Mouse (Mus musculus): ENCODE results near the gene Tnxb. TPM values are rescaled to one million over a fixed set of nuclear protein-coding genes. Genes with fewer than 3 reads are reported as not detected.
"Not testable (repeated sequence)": the region's sequence is repeated elsewhere in the genome, so short reads cannot be mapped to it uniquely, and the experiment has no call there.

Gene Tnxb
- total RNA-seq, 2 experiments from 2014 or later: not detected

DNA sequence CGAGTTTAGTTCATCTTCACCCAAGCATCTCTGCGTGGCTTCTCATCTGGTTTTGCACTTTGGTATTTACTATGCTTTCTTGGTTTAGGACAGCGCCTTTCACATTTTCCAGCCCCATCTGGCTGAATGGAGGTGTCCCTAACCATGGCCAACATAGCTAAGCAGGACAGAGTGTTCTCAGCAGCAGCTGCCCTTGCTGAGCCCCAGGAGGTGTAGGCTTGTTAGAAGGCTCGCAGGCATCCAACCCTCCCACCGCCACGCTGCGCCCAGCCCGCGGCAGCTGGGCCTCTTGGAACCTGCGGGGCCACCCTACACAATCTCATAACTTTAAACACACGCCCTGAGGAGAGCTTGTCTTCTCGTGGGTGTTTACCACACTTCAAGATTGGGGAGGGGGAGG lies 6.3 kb downstream of the Tnxb start:
- no peak for ATAC-seq (replicated peaks; ENCODE audit: low FRiP score, low TSS enrichment, poor library complexity, severe bottlenecking)

- no peak for ATAC-seq (replicated peaks; ENCODE audit: low FRiP score, low TSS enrichment, poor library complexity, severe bottlenecking)
Measured at GRCm38 (mm10) chr17:34680191-34680590, 9.9 kb downstream of the Tnxb start.

GRCm38 (mm10) chr17:34680621-34681020 lies 10.3 kb downstream of the Tnxb start:
- no peak for ATAC-seq (replicated peaks; ENCODE audit: low FRiP score, low TSS enrichment, poor library complexity, severe bottlenecking)

- no peak for ATAC-seq (replicated peaks; ENCODE audit: low FRiP score, low TSS enrichment, poor library complexity, severe bottlenecking)
Measured at GRCm38 (mm10) chr17:34681132-34681571, 10.8 kb downstream of the Tnxb start.

GRCm38 (mm10) chr17:34681881-34682536 lies 11.7 kb downstream of the Tnxb start:
- no peak for ATAC-seq (replicated peaks; ENCODE audit: low FRiP score, low TSS enrichment, poor library complexity, severe bottlenecking)

- ATAC-seq (replicated peaks; ENCODE audit: low FRiP score, low TSS enrichment, poor library complexity, severe bottlenecking): no peak
Measured at GRCm38 (mm10) chr17:34683179-34683578, 12.8 kb downstream of the Tnxb start.

- no peak for ATAC-seq (replicated peaks; ENCODE audit: low FRiP score, low TSS enrichment, poor library complexity, severe bottlenecking)
Measured at GRCm38 (mm10) chr17:34683686-34684220, 13.4 kb downstream of the Tnxb start.

- ATAC-seq (replicated peaks; ENCODE audit: low FRiP score, low TSS enrichment, poor library complexity, severe bottlenecking): no peak
Measured at GRCm38 (mm10) chr17:34684253-34684893, 14.0 kb downstream of the Tnxb start.

DNA sequence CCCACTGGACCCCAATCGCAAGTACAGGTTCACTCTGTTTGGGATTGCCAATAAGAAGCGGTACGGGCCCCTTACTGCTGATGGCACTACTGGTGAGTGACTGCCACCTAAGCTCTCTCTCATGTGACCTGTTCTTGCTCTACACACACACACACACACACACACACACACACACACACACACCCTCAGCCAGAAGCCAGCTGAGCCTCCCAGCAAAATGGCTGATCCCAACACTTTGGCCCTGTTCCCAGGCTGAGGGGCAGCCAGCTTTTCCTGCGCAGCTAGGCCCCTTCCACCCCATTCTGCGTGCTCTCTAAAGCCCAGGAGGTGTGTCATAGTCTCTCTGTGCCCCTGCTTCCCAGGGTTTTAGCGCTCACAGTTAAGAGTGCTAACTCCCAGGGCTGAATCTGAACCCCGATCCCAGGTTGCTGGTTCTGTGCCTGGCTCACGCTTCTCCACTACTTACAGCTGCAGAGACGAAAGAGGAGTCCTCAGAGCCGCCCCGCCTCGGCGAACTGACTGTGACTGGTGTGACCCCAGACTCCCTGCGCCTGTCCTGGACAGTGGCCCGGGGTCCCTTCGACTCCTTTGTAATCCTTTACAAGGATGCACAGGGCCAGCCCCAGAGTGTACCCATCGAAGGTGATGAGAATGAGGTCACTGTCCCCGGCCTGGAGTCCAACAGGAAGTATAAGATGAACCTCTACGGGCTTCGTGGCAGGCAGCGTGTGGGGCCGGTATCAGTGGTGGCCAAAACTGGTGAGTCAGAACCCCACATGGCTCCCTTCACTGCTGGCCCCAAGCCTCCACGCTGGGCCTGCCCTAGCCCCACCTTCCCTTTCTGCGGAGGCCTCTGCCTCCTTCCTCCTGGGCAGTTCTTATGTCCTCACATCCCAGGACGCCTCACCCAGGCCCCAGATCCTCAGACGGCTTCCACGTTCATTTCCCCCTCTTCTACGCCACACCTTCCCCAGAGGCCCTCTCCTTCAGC lies 15.1 kb downstream of the Tnxb start:
- 0 out of 2 replicates have a peak, but pooled peaks have one; percentile 19 for ATAC-seq (replicated peaks; ENCODE audit: low FRiP score, low TSS enrichment, poor library complexity, severe bottlenecking)

- ATAC-seq (replicated peaks; ENCODE audit: low FRiP score, low TSS enrichment, poor library complexity, severe bottlenecking): no peak
Measured at GRCm38 (mm10) chr17:34688889-34689288, 18.6 kb downstream of the Tnxb start.

DNA sequence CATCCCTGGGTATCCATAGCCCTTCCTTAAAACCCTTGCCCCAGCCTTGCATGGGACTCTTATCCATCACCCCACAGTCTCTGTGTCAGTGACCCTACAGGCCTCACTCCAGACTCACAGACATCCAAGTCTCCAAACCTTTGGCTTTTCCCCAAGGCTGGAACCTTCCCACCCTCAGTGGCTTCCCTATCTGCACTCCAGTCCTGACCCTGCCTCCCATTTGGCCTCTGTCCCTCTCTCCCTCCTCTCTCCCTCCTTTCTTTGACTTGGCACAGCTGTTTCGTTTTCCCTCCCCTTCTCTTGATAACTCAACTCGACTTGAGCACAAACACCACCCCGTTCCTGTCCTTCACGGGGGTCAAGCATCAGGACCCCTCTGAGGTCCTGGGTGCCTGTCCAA lies 20.1 kb downstream of the Tnxb start:
- no peak for ATAC-seq (replicated peaks; ENCODE audit: low FRiP score, low TSS enrichment, poor library complexity, severe bottlenecking)

DNA sequence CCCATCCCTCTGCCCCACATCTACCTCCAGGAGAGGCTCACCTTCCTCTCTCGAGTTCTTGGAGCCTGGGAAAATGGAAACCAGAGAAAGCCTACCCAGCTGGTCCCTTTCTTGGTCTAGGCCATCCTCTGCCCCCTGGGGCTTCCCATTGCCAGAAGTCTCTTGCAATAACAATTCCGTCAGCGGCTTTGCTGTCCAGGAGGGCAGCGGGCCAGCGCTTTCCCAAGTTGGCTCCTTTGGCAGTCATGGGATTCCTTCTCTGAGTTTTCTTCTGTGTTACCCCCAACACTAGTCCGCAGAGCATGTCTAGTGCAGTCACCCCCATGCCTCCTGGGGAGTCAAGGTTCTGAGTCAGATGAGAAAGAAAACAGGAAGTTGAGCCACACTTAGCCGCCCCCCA lies 22.6 kb downstream of the Tnxb start:
- no peak for ATAC-seq (replicated peaks; ENCODE audit: low FRiP score, low TSS enrichment, poor library complexity, severe bottlenecking)

DNA sequence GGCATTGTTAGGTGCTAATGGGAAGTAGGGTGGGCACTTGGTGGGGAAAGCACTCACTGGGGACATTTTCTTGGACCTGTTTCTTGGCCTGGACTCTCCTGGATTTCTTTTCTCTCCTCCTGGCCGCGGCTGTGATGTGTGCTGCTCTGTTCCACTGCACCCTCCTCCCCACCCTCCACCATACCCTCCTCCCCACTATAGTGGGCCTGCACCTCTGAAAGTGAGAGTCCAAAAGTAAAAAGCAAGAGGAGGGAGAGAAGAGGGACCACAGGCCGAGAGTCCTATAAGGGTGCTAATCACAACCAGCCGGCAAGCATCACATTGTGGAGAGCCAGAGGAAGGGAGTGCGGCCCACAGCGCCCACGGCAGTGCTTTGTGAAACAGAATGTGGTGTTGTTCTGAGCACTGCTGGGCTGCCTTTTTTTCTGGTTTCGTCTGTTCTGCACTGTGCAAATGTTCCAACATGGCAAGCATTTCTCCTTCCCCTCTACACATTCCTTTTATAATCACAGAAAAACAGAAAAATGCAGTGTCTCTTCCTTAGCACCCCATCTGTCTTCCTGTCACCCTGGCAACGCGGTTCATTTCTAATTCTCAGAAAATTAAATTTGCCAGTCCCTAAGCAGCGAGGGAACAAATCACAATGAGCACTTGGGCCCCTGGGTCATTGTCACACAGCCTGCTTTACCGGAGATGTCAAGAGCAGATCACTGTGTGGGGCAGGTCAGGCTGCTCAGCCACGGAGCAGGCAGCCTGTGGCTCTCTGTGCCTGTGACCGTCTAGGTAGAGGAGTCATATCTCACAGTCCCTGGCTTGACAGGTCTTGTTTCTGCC lies 29.5 kb downstream of the Tnxb start:
- no peak for ATAC-seq (replicated peaks; ENCODE audit: low FRiP score, low TSS enrichment, poor library complexity, severe bottlenecking)

- ATAC-seq (replicated peaks; ENCODE audit: low FRiP score, low TSS enrichment, poor library complexity, severe bottlenecking): 0 out of 2 replicates have a peak, but pooled peaks have one; percentile 36
Measured at GRCm38 (mm10) chr17:34700671-34701071, 30.3 kb downstream of the Tnxb start.

GRCm38 (mm10) chr17:34706476-34706875 lies 36.1 kb downstream of the Tnxb start:
- not testable (repeated sequence) for ATAC-seq (replicated peaks; ENCODE audit: low FRiP score, low TSS enrichment, poor library complexity, severe bottlenecking)

DNA sequence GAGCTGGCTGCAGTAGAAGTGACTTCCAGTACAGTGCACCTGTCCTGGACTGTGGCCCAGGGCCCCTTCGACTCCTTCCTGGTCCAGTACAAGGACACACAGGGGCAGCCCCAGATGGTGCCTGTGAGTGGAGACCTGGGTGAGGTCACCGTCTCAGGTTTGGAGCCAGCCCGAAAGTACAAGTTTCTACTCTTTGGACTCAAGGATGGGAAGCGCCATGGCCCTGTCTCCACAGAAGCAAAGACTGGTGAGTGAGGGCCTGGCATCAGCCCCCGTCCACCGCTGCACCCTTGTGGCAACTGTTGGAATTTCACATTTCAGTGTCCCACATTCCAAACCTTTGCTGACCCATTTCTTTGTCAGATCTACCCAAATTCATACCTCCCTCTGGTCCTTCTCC lies 42.6 kb downstream of the Tnxb start:
- peak; percentile 68; the same call in 1 of the 2 replicates for ATAC-seq (replicated peaks; ENCODE audit: low FRiP score, low TSS enrichment, poor library complexity, severe bottlenecking)

- not testable (repeated sequence) for ATAC-seq (replicated peaks; ENCODE audit: low FRiP score, low TSS enrichment, poor library complexity, severe bottlenecking)
Measured at GRCm38 (mm10) chr17:34714181-34714907, 44.0 kb downstream of the Tnxb start.

- not testable (repeated sequence) for ATAC-seq (replicated peaks; ENCODE audit: low FRiP score, low TSS enrichment, poor library complexity, severe bottlenecking)
Measured at GRCm38 (mm10) chr17:34714908-34715445, 44.6 kb downstream of the Tnxb start.

All from megakaryocyte-erythroid progenitor cell, adult 5-6 weeks (primary cell).